Mouse (Mus musculus): ENCODE results near the gene Foxa3.

The Foxa3 gene

DNA sequence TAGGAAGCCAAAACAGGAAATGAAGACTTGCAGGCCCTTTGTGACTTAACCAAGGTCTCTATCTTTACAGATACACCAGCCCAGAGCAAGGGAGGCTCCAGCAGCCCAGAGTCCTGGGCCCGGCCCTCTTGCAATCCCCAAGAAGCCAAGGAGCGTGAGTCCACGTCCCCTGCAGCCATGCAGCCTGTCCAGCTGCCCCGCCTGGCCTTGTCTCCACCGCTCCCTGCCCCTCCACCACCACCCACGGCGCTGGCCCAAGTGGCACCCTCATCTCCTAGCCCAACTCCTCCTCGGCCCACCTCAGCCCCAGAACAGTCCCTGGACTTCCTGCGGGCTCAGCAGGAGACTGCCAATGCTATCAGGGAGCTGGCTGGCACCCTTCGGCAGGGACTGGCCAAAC lies 22.9 kb downstream of the Foxa3 start:
- DNase-seq (ENCODE audit: low spot score) = no peak

DNA sequence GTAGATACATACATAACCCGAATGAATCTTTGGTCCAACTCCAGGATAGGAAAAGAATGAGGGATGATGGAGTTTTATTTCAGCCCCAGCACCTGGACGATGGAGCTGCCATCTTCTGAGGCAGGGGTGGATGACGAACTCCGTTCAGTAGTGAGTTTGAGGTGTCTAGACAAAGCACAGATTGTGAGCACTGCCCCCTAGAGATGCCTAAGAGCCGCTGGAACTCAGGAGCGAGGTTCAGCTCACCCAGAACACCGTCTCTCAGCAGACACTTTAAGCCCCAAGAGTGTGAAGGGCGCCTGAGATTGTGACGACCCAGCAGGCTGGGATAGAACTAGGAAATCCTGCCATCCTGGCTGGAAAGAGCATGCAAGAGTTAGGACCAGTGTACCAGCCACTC lies 24.5 kb downstream of the Foxa3 start:
- no peak for DNase-seq (ENCODE audit: low spot score)

DNA sequence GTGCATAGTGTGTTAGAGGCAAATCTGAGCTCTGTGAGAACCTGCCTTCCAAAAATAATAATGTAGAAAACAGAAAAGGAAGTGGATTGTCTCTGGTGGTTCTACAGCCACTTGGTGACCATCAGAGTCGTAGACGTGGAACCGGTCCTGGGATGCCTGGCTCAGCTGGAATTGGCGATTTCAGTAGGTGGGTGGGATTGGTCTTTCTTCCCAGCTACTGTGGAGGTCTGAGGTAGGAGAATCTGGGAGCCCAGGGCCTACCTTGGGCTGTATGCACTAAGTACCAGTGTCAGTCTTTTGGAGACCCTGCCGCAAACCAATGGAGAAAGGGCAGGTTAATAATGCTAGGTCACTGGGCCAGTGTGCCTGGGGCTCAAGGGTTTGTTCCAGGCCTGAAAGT lies 30.3 kb downstream of the Foxa3 start:
- no peak for DNase-seq (ENCODE audit: low spot score)

DNA sequence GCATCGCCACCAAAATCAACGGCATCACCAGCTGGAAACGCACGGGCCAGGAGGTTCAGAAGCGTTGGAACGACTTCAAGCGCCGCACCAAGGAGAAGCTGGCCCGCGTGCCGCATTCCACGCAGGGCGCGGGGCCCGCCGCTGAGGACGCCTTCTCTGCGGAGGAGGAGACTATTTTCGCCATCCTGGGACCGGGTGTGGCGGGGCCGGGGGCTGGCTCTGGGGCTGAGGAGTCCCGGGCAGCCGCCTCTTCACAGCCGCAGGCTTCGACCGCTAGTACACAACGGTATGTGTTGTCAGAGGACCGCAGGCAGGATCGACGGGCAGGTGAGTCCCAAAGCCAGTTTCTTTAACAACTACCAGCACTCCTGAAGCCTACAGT lies 31.1 kb downstream of the Foxa3 start:
- DNase-seq (ENCODE audit: low spot score) = peak; percentile 42

DNA sequence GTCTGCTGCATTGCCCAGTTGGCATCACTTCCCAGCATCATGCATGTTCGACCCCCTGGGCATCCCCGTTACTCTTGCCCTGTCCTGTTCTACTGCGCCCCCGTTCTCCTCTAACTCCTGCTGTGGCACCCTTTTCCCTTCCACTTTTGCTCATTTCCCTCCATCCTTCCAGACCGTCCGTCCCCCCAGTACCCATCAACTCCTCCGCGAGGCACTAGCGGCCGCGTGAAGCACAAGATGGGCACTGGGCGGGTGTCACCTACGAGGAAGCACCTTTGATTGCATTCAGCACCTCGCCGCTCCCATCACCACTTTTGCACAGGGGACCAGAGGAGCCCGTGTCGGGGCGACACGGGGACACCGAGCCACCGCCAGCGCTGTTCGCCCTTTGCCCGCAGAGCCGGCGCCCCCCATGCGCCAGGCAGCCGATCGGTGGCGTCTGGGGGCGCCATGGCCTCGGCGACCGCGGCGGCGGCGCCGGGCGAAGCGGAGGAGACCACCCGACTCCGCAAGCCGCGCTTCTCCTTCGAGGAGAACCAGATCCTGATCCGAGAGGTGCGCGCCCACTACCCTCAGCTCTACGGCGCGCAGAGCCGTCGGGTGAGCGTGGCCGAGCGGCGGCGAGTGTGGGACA lies 31.6 kb downstream of the Foxa3 start:
- no peak for DNase-seq (ENCODE audit: low spot score)

DNA sequence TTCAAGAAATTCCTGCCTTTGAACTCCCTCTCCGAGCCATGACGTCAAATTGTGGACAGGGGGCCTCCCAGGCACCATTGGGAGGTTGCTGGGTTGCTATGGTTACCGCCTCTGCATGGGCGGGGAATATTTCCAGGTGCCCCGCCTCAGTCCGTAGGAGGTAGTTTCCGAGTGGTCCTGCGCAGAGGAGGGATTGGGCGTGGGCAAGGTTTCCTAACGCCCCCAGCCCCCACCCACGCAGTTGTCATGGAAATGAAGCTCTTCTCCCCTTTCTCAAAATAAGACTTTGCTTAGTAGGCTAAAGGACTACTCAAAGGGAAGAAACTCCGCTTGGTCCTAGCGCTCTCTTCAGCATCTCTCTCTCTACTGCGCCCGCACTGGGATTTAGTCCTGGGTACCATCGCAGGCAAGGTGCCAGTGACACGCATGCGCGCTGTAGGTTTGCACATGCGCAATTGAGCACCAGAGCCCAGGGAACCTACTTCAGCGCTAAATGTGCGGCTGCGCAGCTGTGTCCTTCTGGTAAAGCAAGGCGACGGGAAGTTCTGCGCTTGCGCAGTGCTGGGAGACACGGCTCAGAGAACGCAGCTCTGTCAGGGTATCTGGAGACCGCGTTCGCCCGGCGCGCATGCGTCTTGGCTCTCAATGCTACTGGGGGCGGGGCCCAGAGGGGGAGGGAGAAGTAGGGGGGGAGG lies 32.6 kb downstream of the Foxa3 start, which contains the start of gene Mypop:
Gene Mypop, plus strand, starts transcription at position 645 of the 695 bp plus-strand sequence.
- peak; percentile 99 for DNase-seq (ENCODE audit: low spot score)

DNA sequence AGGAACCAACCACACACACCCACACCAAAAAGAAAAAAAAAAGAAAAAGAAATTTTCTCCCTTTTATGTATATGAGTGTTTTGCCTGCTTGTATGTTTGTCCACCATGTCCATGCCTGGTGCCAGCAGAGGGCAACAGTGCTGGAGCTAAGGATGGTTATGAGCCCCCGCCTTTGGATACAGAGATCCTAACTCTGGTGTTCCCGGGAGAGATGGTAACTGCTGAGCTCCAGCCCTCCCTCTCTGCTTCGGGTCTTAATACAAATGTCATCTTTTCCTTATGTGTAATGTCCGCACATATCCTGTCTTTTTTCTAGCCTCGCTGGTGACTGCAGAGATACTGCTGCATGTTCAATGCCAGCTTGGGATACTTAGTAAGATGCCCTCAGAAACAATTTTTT lies 33.3 kb downstream of the Foxa3 start:
- no peak for DNase-seq (ENCODE audit: low spot score)

DNA sequence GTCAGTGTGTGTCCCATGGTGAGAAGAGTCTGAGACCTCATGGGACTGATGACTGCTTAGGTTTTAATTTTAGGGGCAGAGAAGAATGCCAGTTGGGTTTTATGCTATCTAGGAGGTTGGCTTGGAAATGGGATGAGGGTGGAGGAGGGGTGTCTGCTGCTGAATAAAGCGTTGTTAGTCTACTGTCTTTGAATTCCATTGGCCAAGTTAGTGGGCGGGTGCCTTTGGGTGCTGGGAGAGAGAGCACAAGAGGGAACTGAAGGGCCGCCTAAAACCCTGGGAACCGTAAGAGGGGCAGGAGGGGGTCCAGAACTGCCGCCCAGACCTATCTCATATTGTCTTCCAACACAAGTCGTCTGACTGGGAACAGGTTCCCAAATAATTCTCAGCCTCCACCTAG lies 34.6 kb downstream of the Foxa3 start:
- no peak for DNase-seq (ENCODE audit: low spot score)

DNA sequence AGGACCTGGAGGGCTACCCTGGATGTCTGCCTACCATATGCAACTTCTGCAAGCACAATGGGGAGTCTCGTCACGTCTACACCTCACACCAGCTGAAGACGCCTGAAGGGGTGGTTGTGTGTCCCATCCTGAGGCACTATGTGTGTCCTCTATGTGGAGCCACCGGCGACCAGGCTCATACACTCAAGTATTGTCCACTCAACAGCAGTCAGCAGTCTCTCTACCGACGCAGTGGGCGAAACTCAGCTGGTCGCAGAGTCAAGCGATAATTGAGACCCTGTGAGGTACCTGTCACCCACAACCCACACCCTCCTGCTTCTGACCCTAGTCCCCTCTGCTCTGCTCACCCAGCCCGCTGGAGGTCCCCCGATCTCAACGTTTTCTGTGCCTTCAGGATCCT lies 35.6 kb downstream of the Foxa3 start:
- no peak for DNase-seq (ENCODE audit: low spot score)

DNA sequence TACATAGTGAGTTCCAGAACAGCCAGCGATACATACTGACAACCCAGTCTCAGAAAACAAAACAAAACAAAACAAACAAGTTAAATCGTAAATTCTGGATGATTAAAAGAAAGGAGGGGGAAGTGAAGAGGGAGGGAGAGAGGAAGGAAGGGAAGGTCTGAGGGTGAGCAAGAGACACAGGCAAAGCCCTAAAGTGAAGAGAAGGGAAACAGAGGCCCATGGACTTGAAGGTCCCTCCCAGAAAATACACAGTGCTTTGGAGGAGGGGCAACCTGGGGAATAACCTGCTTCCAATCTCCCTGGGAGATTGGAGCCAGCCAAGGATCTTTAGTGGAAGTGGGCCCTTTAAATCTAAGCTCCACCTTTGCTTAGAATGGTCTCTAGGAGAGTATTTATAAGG lies 36.2 kb downstream of the Foxa3 start, which contains the start of gene Nanos2:
Gene Nanos2, plus strand, starts transcription at position 301 of the 400 bp plus-strand sequence.
- DNase-seq (ENCODE audit: low spot score) = no peak

DNA sequence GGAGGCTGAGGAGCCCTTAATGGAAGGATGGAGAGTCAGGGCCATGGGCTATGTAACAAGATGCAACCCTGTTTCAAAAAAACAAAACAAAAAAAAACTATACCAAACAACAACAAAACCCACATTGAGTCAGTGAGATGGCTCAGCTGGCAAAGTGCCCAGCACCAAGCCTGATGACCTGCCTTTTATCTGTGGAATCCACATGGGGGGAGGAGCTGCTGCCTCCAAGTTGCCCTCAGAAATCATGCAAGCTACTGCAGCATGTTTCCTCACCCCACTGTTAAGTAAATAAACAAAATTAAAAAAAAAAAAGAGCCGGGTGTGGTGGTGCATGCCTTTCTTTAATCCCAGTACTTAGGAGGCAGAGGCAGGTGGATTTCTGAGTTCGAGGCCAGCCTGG lies 36.8 kb downstream of the Foxa3 start:
- DNase-seq (ENCODE audit: low spot score) = no peak

DNA sequence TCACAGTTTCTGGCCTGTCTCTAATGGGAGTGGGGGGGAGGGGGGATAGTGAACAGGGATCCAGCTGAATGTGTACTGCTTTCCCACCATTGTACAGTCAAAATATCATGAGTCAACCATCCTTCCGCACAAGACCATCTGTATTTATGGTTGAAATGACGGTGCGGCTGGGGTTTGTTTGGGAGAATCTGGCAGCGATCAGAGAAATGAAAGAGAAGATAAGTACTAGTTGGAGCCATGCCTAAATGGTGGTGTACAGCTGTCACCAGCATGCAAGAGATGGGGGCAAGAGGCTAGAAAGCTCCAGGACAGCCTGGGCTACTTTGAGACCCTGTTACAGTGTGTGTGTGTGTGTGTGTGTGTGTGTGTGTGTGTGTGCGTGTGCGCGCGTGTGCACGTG lies 45.0 kb downstream of the Foxa3 start:
- DNase-seq (ENCODE audit: low spot score) = no peak

DNA sequence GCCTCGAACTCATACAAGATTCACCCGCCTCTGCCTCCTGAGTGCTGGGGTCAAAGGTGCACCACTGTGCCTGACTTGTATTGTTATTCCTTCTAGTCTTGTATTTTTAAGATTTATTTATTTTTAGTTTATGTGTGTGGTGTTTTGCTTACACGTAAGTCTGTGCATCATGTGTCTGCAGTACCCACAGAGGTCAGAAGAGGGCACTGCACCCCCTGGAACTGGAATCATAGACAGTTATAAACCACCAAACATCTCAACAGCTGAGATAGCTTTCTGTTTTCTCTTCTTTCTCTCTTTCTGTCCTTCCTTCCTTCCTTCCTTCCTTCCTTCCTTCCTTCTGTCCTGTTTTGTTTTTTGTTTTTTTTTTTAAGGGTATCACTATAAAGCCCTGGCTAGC lies 52.4 kb downstream of the Foxa3 start:
- DNase-seq (ENCODE audit: low spot score) = no peak

DNA sequence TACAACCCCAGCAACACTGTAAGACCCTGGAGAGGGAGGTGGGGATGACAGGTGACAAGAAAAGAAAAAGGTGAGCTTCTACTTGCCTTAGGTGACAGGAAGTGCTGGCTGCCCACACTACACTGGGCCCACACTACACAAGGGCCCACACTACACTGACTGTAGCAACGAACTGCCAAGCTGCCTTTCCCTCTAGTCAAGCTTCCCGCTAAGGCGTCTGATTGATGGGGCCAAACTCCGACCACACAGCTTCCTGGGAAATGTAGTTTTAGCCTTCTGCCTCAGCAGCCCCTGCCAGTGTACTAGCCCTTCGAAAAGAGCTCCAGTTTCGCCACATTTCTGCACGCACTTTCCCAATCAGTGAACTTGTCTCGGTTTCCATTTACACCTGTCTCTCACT lies 55.7 kb downstream of the Foxa3 start:
- no peak for DNase-seq (ENCODE audit: low spot score)

DNA sequence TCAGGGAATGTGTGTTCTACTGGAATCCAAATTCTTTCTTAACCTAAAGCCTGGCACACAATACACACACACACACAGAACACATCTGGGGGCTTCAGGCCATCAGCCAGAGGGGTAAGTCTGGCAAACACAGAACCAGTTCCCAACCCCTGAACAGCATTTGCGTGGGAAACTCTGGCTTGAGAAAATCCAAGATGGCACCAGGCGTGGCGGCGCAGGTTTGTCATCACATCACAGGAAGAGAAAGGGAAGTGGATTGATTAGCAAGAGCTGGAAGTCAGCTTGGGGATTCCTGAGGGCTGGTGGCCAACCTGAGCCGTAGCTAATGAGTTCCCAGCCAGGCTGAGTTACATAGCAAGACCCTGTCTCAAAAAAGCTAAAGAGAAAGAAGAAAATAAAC lies 58.0 kb downstream of the Foxa3 start:
- DNase-seq (ENCODE audit: low spot score) = no peak

DNA sequence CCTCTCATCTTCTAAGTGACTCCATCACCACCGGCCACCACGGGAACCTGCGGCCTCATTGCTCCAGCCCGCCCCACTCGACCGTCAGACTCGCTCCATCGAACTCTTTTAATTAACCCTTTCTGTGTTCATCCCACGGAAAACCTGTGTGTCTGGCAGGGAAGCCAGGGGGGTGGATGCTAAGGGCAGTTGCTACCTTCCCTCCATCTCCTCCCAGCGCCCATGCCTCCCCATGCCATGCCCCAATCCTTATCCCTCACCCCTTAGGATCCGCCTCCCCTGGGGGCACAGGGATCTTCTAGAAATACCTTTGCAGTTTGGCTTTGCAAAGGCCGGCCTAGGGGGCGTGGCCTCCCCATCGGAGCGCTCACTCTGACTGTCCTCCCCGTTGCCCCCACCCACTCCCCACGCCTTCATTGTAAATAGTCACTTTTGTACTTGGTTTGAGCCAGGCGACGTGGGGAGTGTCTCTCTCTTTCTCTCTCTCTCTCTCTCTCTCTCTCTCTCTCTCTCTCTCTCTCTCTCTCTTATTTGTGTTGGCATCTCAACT lies 60.0 kb downstream of the Foxa3 start:
- no peak for DNase-seq (ENCODE audit: low spot score)

Measured in ovary, postnatal 36 days (tissue).